Mouse (Mus musculus): ENCODE measurements at regions not wholly inside any gene's neighbourhood (a gene's known extent, or its start where the extent isn't known, plus 50 kb on each side); places are given as distances from the start of the nearest gene placed in this dataset.
A peak's percentile ranks its signal among the peaks of the same experiment; 100 is the strongest.
"Not testable (repeated sequence)": the region's sequence is repeated elsewhere in the genome, so short reads cannot be mapped to it uniquely, and the experiment has no call there.

- ATAC-seq (replicated peaks; ENCODE audit: insufficient number of reproducible peaks, insufficient read depth, low FRiP score, low read depth): no peak
- Histone ChIP-seq H3K27me3 (no peaks in the 10 kb centered on the region), H3K4me2 (no peak overlapping the region), H3K36me3 (no peaks in the 10 kb centered on the region), H3K9me3 (replicated peaks) (no peaks in the 10 kb centered on the region), H3K27ac (no peak overlapping the region), H3K4me3 (no peak overlapping the region), H3K4me1 (replicated peaks) (no peaks in the 10 kb centered on the region), H3K9ac (no peak overlapping the region)
- 47% methylated on average over 4 of the region's 4 CpGs for WGBS
These were observed 464.3 kb upstream of the Nmur2 start for GRCm38 (mm10) chr11:56505068-56505467.

- Histone ChIP-seq H3K36me3 (no peaks in the 10 kb centered on the region), H3K27me3 (no peaks in the 10 kb centered on the region), H3K4me1 (replicated peaks) (no peaks in the 10 kb centered on the region), H3K4me3 (no peak overlapping the region), H3K27ac (no peak overlapping the region), H3K9ac (no peak overlapping the region), H3K4me2 (no peak overlapping the region), H3K9me3 (replicated peaks) (no peaks in the 10 kb centered on the region)
- no peak for ATAC-seq (replicated peaks; ENCODE audit: insufficient number of reproducible peaks, insufficient read depth, low FRiP score, low read depth)
- 73% methylated on average over 2 of the region's 2 CpGs for WGBS
These were observed 474.1 kb upstream of the Nmur2 start for GRCm38 (mm10) chr11:56514941-56515340.

- no peak overlapping the region for H3K4me3 ChIP-seq
- WGBS: 48% methylated on average over 2 of the region's 2 CpGs
- no peaks in the 10 kb centered on the region for H3K9me3 ChIP-seq (replicated peaks)
- no peaks in the 10 kb centered on the region for H3K27me3 ChIP-seq
- no peak overlapping the region for H3K9ac ChIP-seq
- no peaks in the 10 kb centered on the region for H3K4me1 ChIP-seq (replicated peaks)
- ATAC-seq (replicated peaks; ENCODE audit: insufficient number of reproducible peaks, insufficient read depth, low FRiP score, low read depth): no peak
- no peaks in the 10 kb centered on the region for H3K36me3 ChIP-seq
- no peak overlapping the region for H3K4me2 ChIP-seq
- no peak overlapping the region for H3K27ac ChIP-seq
These were observed 477.7 kb upstream of the Nmur2 start for GRCm38 (mm10) chr11:56518486-56518885.

DNA sequence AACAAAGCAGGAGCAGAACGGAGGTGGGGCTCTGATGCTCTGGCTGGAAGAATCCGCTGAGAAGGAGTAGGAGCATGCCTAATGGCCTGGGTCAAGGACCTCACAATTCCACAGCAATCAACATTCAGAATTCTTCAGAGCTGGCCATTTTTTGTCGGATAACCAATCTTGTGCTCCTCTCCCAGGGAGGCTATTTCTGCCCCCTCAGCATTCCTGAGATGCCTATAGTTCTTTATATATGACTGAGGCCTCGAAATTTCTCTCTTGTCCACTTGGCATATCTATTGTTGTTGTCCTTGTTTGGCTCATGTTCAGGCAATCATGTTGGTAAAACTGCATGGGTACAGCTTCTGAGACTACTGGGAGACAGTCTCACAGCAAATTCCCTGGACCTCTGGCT, 460.5 kb upstream of the Gria1 start:
- Histone ChIP-seq H3K36me3 (no peaks in the 10 kb centered on the region), H3K9ac (no peak overlapping the region), H3K4me1 (replicated peaks) (peaks cover 13% of the 10 kb centered on the region), H3K4me3 (no peak overlapping the region), H3K9me3 (replicated peaks) (no peaks in the 10 kb centered on the region), H3K27me3 (no peaks in the 10 kb centered on the region), H3K27ac (peak overlapping the region; percentile 21; the same call in 1 of the 2 replicates), H3K4me2 (no peak overlapping the region)
- ATAC-seq (replicated peaks; ENCODE audit: insufficient number of reproducible peaks, insufficient read depth, low FRiP score, low read depth): no peak
- WGBS: 29% methylated on average over 4 of the region's 4 CpGs

GRCm38 (mm10) chr11:56556332-56556731, 454.9 kb upstream of the Gria1 start:
- no peak for ATAC-seq (replicated peaks; ENCODE audit: insufficient number of reproducible peaks, insufficient read depth, low FRiP score, low read depth)
- H3K27ac ChIP-seq: no peak overlapping the region
- H3K36me3 ChIP-seq: no peaks in the 10 kb centered on the region
- H3K4me3 ChIP-seq: no peak overlapping the region
- no peak overlapping the region for H3K4me2 ChIP-seq
- peaks cover 5% of the 10 kb centered on the region for H3K4me1 ChIP-seq (replicated peaks)
- no peaks in the 10 kb centered on the region for H3K9me3 ChIP-seq (replicated peaks)
- H3K9ac ChIP-seq: no peak overlapping the region
- no peaks in the 10 kb centered on the region for H3K27me3 ChIP-seq
- WGBS: 55% methylated on average over 1 of the region's 1 CpGs

DNA sequence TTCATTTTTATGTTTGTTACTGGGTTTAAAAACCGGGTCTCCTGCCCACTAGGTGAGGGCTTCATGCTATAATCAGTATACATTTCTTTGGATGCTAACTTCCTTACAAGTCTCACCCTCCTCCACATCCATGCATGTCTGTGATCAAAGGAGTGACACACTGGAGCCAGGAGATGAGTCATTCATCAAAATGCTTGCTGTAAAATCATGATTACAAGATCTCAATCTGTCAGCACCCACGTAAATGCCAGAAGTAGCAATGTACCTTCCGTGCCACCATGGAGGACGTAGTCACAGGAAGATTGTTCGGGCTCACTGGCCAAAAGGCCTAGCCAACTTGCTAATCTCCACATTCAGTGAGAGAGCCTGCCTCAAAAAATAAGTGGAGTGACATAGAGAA, 431.2 kb upstream of the Gria1 start:
- Histone ChIP-seq H3K9me3 (replicated peaks) (no peaks in the 10 kb centered on the region), H3K27me3 (no peaks in the 10 kb centered on the region), H3K4me1 (replicated peaks) (0 out of 2 replicates have a peak, but pooled peaks cover 3% of the 10 kb centered on the region), H3K9ac (no peak overlapping the region), H3K4me2 (no peak overlapping the region), H3K4me3 (no peak overlapping the region), H3K36me3 (no peaks in the 10 kb centered on the region), H3K27ac (no peak overlapping the region)
- no peak for ATAC-seq (replicated peaks; ENCODE audit: insufficient number of reproducible peaks, insufficient read depth, low FRiP score, low read depth)
- WGBS: 78% methylated on average over 5 of the region's 5 CpGs

DNA sequence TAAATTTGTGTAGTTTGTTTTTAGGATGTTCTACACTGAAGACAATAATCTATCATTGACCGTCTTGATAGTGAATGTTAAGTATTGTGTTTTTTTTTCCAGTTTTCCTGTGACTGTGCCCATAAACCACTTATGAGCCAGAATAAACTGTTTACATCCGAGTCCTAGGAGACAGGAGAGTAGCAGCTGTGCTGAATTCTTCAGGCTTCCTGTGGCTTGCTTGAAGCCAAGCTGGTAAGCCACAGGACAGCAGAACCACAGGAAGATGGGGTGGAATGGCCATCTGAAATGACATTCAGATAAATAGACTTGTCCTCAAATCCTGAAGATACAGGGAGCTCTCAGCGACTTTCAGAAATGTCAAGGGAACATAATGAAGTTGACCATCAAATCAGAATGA, 428.1 kb upstream of the Gria1 start:
- H3K9ac ChIP-seq: no peak overlapping the region
- no peaks in the 10 kb centered on the region for H3K9me3 ChIP-seq (replicated peaks)
- H3K27me3 ChIP-seq: no peaks in the 10 kb centered on the region
- no peak overlapping the region for H3K4me2 ChIP-seq
- H3K36me3 ChIP-seq: no peaks in the 10 kb centered on the region
- no peak overlapping the region for H3K27ac ChIP-seq
- 0 out of 2 replicates have a peak, but pooled peaks cover 3% of the 10 kb centered on the region for H3K4me1 ChIP-seq (replicated peaks)
- 65% methylated on average over 3 of the region's 3 CpGs for WGBS
- no peak overlapping the region for H3K4me3 ChIP-seq
- ATAC-seq (replicated peaks; ENCODE audit: insufficient number of reproducible peaks, insufficient read depth, low FRiP score, low read depth): no peak

- WGBS: 72% methylated on average over 3 of the region's 6 CpGs
- 0 out of 2 replicates have a peak, but pooled peaks have one; percentile 62 for ATAC-seq (replicated peaks; ENCODE audit: insufficient number of reproducible peaks, insufficient read depth, low FRiP score, low read depth)
- not testable (repeated sequence) for H3K27me3 ChIP-seq
These were observed 417.8 kb upstream of the Gria1 start for GRCm38 (mm10) chr11:56593435-56593834.

DNA sequence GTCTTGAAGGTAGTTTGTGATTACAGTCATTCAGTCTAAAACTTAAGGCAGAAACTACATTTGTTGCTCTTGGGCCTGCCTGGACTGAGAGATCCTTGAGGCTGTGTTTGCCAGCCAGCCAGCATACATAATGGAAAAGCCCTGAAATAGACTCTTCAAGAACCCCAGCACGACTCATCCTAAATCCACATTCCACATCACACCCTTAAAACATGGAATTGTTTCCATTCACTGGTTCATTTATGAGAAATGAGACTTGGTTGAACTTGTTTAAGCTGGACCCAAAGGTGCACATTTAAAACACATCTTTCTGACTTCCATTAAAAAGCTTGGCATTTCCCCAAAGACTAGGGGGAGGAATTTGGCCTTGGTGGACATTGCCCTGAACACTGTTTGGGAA, 407.4 kb upstream of the Gria1 start:
- ATAC-seq (replicated peaks; ENCODE audit: insufficient number of reproducible peaks, insufficient read depth, low FRiP score, low read depth): no peak
- H3K27ac ChIP-seq: no peak overlapping the region
- no peak overlapping the region for H3K4me2 ChIP-seq
- H3K4me1 ChIP-seq (replicated peaks): no peaks in the 10 kb centered on the region
- H3K9me3 ChIP-seq (replicated peaks): no peaks in the 10 kb centered on the region
- 54% methylated on average over 1 of the region's 1 CpGs for WGBS
- H3K36me3 ChIP-seq: no peaks in the 10 kb centered on the region
- no peaks in the 10 kb centered on the region for H3K27me3 ChIP-seq
- H3K4me3 ChIP-seq: no peak overlapping the region
- no peak overlapping the region for H3K9ac ChIP-seq

More at GRCm38 (mm10) chr11:56593435-56593834, 417.8 kb upstream of the Gria1 start:
- H3K27ac ChIP-seq; H3K4me1 ChIP-seq (replicated peaks); H3K9me3 ChIP-seq (replicated peaks); H3K36me3 ChIP-seq; H3K4me2 ChIP-seq; H3K4me3 ChIP-seq; H3K9ac ChIP-seq: not testable (repeated sequence)

DNA sequence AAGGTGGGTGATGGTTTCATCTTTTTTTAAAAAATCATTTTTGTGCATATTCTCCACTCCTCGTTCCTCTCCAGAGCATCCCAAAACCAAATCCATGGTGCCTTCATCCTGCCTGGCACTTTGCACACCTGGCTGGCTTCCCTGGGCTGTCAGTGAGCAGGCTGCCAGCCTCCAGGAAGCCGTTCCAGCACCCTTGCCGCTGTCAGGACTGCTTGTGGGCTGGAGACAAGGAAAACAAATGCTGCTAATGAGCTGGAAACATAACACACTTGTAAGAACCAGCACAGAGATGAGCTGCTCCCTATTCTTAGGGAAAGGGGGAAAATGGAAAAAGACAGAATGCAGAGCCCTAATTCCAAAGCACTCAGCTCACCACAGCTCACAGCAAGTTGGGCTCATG, 383.5 kb upstream of the Gria1 start:
- Histone ChIP-seq H3K9ac (no peak overlapping the region), H3K27ac (no peak overlapping the region), H3K4me1 (replicated peaks) (no peaks in the 10 kb centered on the region), H3K9me3 (replicated peaks) (no peaks in the 10 kb centered on the region), H3K36me3 (no peaks in the 10 kb centered on the region), H3K27me3 (no peaks in the 10 kb centered on the region), H3K4me3 (no peak overlapping the region), H3K4me2 (no peak overlapping the region)
- ATAC-seq (replicated peaks; ENCODE audit: insufficient number of reproducible peaks, insufficient read depth, low FRiP score, low read depth): no peak
- WGBS: 49% methylated on average over 3 of the region's 3 CpGs

DNA sequence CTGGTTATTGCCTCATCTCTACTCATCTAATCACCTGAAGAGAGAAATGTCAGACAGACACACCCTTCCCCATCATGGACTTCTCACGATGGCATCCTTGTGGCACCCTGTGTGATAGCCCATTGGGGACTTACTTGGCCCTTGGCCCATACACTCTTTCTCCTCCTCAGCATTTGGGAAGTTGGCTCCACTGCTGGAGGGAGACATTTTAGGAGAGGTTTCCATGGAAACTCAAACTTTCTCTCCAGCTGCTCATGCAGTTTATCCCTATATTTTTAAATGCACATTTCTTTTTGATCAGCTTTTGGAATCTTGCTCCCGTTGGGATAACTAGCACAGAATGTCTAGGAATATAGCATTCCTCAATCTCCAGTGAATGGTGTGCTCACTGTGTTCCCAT, 377.7 kb upstream of the Gria1 start:
- Histone ChIP-seq H3K4me1 (replicated peaks) (no peaks in the 10 kb centered on the region), H3K27me3 (no peaks in the 10 kb centered on the region), H3K36me3 (no peaks in the 10 kb centered on the region), H3K9ac (no peak overlapping the region), H3K9me3 (replicated peaks) (no peaks in the 10 kb centered on the region), H3K4me2 (no peak overlapping the region), H3K27ac (no peak overlapping the region), H3K4me3 (no peak overlapping the region)
- no peak for ATAC-seq (replicated peaks; ENCODE audit: insufficient number of reproducible peaks, insufficient read depth, low FRiP score, low read depth)
- whole genome bisulfite sequencing: 80% methylated on average over 2 of the region's 2 CpGs

DNA sequence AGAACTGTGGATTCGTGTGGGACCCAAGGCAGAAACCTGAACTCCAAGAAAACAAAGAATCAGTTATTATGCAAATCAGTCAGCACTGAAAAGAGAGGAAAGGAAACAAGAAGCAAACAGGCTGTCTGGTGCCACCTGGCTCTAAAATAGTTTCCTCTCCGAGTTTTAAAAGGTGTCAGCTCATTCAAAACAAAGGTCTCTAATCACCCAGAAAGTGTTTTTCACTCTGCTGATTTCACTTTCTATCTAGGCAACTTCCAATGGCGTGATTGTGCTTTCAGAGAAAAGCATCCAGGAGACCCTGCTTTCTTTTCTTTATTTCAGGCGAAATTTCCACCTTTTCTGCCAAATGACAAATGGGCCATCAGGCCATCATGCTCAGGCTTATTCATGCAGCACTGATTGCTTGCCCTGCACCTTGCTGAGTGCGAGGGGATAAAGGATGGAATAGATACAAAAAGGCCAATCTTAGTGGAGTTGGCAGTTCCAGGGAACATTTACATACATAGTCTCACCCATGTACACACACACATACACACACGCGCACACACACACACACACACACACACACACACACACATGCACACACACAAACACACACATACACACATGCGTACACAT, 374.5 kb upstream of the Gria1 start:
- Histone ChIP-seq H3K4me2 (no peak overlapping the region), H3K27ac (no peak overlapping the region), H3K4me1 (replicated peaks) (no peaks in the 10 kb centered on the region), H3K36me3 (no peaks in the 10 kb centered on the region), H3K4me3 (no peak overlapping the region), H3K9ac (no peak overlapping the region), H3K9me3 (replicated peaks) (no peaks in the 10 kb centered on the region), H3K27me3 (no peaks in the 10 kb centered on the region)
- WGBS: 69% methylated on average over 8 of the region's 8 CpGs
- ATAC-seq (replicated peaks; ENCODE audit: insufficient number of reproducible peaks, insufficient read depth, low FRiP score, low read depth): no peak

Measured in heart, embryonic 15.5 days (tissue).